8 mouse cellular contexts compared by ENCODE assay signal in the genomic region with DNA sequence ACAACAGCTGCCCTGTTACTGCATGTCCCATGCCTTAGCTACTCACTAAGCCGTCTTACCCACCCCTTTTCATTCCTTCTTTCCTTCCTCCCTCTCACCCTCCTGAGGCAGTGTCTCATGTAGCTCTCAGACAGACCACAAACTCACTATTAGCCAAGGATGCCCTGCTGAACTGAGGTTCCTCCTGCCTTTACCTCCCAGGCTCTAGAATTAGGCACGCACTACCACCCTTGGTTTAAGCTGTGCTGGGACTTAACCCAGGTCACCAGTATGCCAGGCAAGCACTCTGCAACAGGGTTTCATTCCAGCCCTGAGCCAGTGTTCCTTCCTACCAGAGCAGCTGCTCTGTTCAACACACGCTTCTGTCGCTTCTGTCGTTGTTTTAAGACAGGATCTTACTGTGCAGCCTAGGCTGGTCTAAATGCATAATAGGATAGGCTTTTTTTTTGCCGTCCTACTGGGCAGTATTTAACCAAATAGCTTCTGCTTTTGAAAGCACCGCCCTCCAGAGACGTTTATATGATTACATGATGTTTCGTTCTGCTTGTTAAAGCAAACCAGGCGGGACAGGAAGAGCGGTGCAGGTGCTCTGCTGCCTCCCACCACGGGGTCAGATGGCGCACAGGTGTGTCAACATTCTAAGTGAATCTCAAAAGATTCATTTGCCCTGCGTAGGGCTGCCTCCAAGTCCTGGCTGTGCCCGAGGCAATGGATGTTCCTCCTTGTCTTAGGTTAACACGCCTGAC. TPM values are rescaled to one million over a fixed set of nuclear protein-coding genes. Genes with fewer than 3 reads are reported as not detected.
DNase-seq lines count a peak whose midpoint lies in the region; ATAC-seq and TF ChIP-seq lines count a peak whose summit lies in the region.

No protein-coding gene starts in this region.

- TF ChIP-seq CTCF in forebrain, postnatal 0 days (IDR thresholded peaks at IDR 0.05; ENCODE audit: low read depth), result no peak
- TF ChIP-seq CTCF in lung, adult 2 months (IDR thresholded peaks at IDR 0.05; ENCODE audit: insufficient read depth, low read length), result no peak
- TF ChIP-seq CTCF in stomach, postnatal 0 days (IDR thresholded peaks at IDR 0.05; ENCODE audit: low read depth), result no peak

- peak; percentile 80 for ATAC-seq in forebrain, postnatal 0 days
- no peak for ATAC-seq in forebrain, embryonic 16.5 days
- peak; percentile 28; the same call in 1 of the 2 replicates for ATAC-seq in lung, embryonic 15.5 days (ENCODE audit: borderline replicate concordance, extremely low read depth, low FRiP score, low TSS enrichment)
- peak; percentile 33 to 58 for ATAC-seq in hematopoietic stem cell, adult 5-6 weeks (replicated peaks in 1 of 2; ENCODE audit: insufficient read depth in 1 of 2, low FRiP score in 2 of 2, low TSS enrichment in 1 of 2, low read depth in 1 of 2, poor library complexity in 2 of 2, severe bottlenecking in 2 of 2)
- ATAC-seq in stomach, postnatal 0 days (ENCODE audit: low FRiP score, low TSS enrichment), result peak; percentile 65

- no peaks in the 10 kb centered on the region for H3K27me3 ChIP-seq in forebrain, postnatal 0 days (ENCODE audit: insufficient read depth, low read length)
- no peaks in the 10 kb centered on the region for H3K27me3 ChIP-seq in forebrain, embryonic 16.5 days (replicated peaks; ENCODE audit: control insufficient read depth, insufficient read depth, low read length)
- H3K27me3 ChIP-seq in lung, embryonic 15.5 days, result no peaks in the 10 kb centered on the region
- no peaks in the 10 kb centered on the region for H3K27me3 ChIP-seq in stomach, postnatal 0 days (ENCODE audit: control insufficient read depth, insufficient read depth, low read length)

- no peak overlapping the region for H3K9ac ChIP-seq in forebrain, postnatal 0 days
- H3K9ac ChIP-seq in forebrain, embryonic 16.5 days (replicated peaks; ENCODE audit: low read depth, low read length), result no peak overlapping the region
- no peak overlapping the region for H3K9ac ChIP-seq in lung, embryonic 15.5 days
- peak overlapping the region; percentile 31; the same call in 1 of the 2 replicates for H3K9ac ChIP-seq in stomach, postnatal 0 days (ENCODE audit: low read length)

- H3K9me3 ChIP-seq in forebrain, postnatal 0 days (ENCODE audit: low read length), result no peaks in the 10 kb centered on the region
- no peaks in the 10 kb centered on the region for H3K9me3 ChIP-seq in forebrain, embryonic 16.5 days (ENCODE audit: control insufficient read depth, low read length)
- H3K9me3 ChIP-seq in lung, embryonic 15.5 days, result no peaks in the 10 kb centered on the region
- H3K9me3 ChIP-seq in stomach, postnatal 0 days (ENCODE audit: control insufficient read depth, low read length), result no peaks in the 10 kb centered on the region

- no peak overlapping the region for H3K4me2 ChIP-seq in forebrain, postnatal 0 days (ENCODE audit: low read depth)
- no peak overlapping the region for H3K4me2 ChIP-seq in forebrain, embryonic 16.5 days (ENCODE audit: low read length)
- peak overlapping the region; percentile 25 for H3K4me2 ChIP-seq in lung, embryonic 15.5 days
- peak overlapping the region; percentile 14; the same call in 1 of the 2 replicates for H3K4me2 ChIP-seq in stomach, postnatal 0 days (replicated peaks; ENCODE audit: low read depth)

- no peak for TF ChIP-seq EP300 in stomach, postnatal 0 days (optimal IDR thresholded peaks at IDR 0.05)

- TF ChIP-seq POLR2A in lung, adult 2 months (IDR thresholded peaks at IDR 0.05; ENCODE audit: borderline replicate concordance, extremely low read depth, low read depth, low read length), result no peak

- no peaks in the 10 kb centered on the region for H3K36me3 ChIP-seq in forebrain, postnatal 0 days (ENCODE audit: insufficient read depth)
- no peaks in the 10 kb centered on the region for H3K36me3 ChIP-seq in forebrain, embryonic 16.5 days (ENCODE audit: control insufficient read depth, insufficient read depth)
- H3K36me3 ChIP-seq in lung, embryonic 15.5 days, result no peaks in the 10 kb centered on the region
- H3K36me3 ChIP-seq in stomach, postnatal 0 days (ENCODE audit: control insufficient read depth, insufficient read depth, low read length), result no peaks in the 10 kb centered on the region

- 42% methylated on average over 16 of the region's 16 CpGs for WGBS in forebrain, postnatal 0 days
- 39% methylated on average over 16 of the region's 16 CpGs for WGBS in forebrain, embryonic 16.5 days
- 25% methylated on average over 16 of the region's 16 CpGs for WGBS in lung, embryonic 15.5 days
- WGBS in lung, adult 2 months, result 27% methylated on average over 16 of the region's 16 CpGs
- 17% methylated on average over 16 of the region's 16 CpGs for WGBS in stomach, postnatal 0 days

- H3K27ac ChIP-seq in forebrain, postnatal 0 days (ENCODE audit: low read depth, low read length), result peak overlapping the region; percentile 15; the same call in 1 of the 2 replicates
- H3K27ac ChIP-seq in forebrain, embryonic 16.5 days (ENCODE audit: low read length), result no peak overlapping the region
- H3K27ac ChIP-seq in lung, embryonic 15.5 days, result peak overlapping the region; percentile 76
- H3K27ac ChIP-seq in stomach, postnatal 0 days (replicated peaks), result peak overlapping the region; percentile 79

- no peak overlapping the region for H3K4me3 ChIP-seq in forebrain, postnatal 0 days (ENCODE audit: low read depth, low read length)
- no peak overlapping the region for H3K4me3 ChIP-seq in forebrain, embryonic 16.5 days (replicated peaks; ENCODE audit: low read length)
- no peak overlapping the region for H3K4me3 ChIP-seq in lung, embryonic 15.5 days
- no peak overlapping the region for H3K4me3 ChIP-seq in lung, adult 2 months (replicated peaks; ENCODE audit: extremely low read depth, low read depth, low read length)
- no peak overlapping the region for H3K4me3 ChIP-seq in stomach, postnatal 0 days (ENCODE audit: low read depth, low read length)

- DNase-seq in forebrain, postnatal 0 days, result peak; percentile 39
- no peak for DNase-seq in lung, adult 2 months
- peak; percentile 57 for DNase-seq in stomach, postnatal 0 days (ENCODE audit: low spot score)
- no peak for DNase-seq in cerebellum, adult 9-11 months
- DNase-seq in adrenal gland, adult (ENCODE audit: inconsistent age in 2 of 2, low spot score in 1 of 2), result no peak

- no peaks in the 10 kb centered on the region; the same call in 1 of the 2 replicates for H3K4me1 ChIP-seq in forebrain, postnatal 0 days (ENCODE audit: insufficient read depth)
- 0 out of 2 replicates have a peak, but pooled peaks cover 3% of the 10 kb centered on the region for H3K4me1 ChIP-seq in forebrain, embryonic 16.5 days (replicated peaks; ENCODE audit: control insufficient read depth, insufficient read depth, low read length)
- peaks cover 39% of the 10 kb centered on the region for H3K4me1 ChIP-seq in lung, embryonic 15.5 days
- H3K4me1 ChIP-seq in lung, adult 2 months (ENCODE audit: control insufficient read depth, insufficient read depth, low read length), result peaks cover 11% of the 10 kb centered on the region
- H3K4me1 ChIP-seq in stomach, postnatal 0 days (replicated peaks; ENCODE audit: control insufficient read depth, insufficient read depth), result no peaks in the 10 kb centered on the region; the same call in 1 of the 2 replicates

RNA-seq across cellular contexts. Expression of a gene that starts 29.6 kb away (rescaled TPM):
- 34.2 and 36.5 TPM in 2 replicates for total RNA-seq in forebrain, postnatal 0 days (2014; rRNA removed)
- 22.1 and 25.2 TPM in 2 replicates for polyA plus RNA-seq in forebrain, postnatal 0 days (2015; fragmentation: Nextera tagmentation; extraction: Ambion mirVana)
- 29.2 and 30.6 TPM in 2 replicates for polyA plus RNA-seq in forebrain, embryonic 16.5 days (2015; fragmentation: Nextera tagmentation; extraction: Ambion mirVana)
- polyA plus RNA-seq in lung, embryonic 15.5 days (2015; fragmentation: Nextera tagmentation; extraction: Ambion mirVana), result 40.0 and 43.1 TPM in 2 replicates
- polyA plus RNA-seq in lung, adult 2 months (2012; rRNA removed), result 23.9 and 31.4 TPM in 2 replicates
- total RNA-seq in hematopoietic stem cell, adult 5-6 weeks (2017), result 31.5 and 32.3 TPM in 2 replicates
- 19.2 and 21.1 TPM in 2 replicates for polyA plus RNA-seq in stomach, postnatal 0 days (2015; fragmentation: Nextera tagmentation; extraction: Ambion mirVana)

Comparison
In these comparisons a context has a peak if more than half of its experiments do, and no peak if none do; other contexts are left out.
1. DNase-seq: peak in forebrain, postnatal 0 days (single experiment) and stomach, postnatal 0 days (single experiment); none in lung, adult 2 months (single experiment), cerebellum, adult 9-11 months (single experiment) and adrenal gland, adult (0 of 2).
2. H3K4me2 ChIP-seq: peak in lung, embryonic 15.5 days (single experiment) and stomach, postnatal 0 days (single experiment); none in forebrain, postnatal 0 days (single experiment) and forebrain, embryonic 16.5 days (single experiment).